Mouse (Mus musculus) MEL (cell line): ENCODE measurements at regions not wholly inside any gene's neighbourhood (a gene's known extent, or its start where the extent isn't known, plus 50 kb on each side); places are given as distances from the start of the nearest gene placed in this dataset.

ENCODE experiments used
- DNase-seq: peaks from one replicate; pipeline ENCODE4 v3.0.0; 2011; ENCODE audit warnings: low read depth, low spot score
- H3K27ac ChIP-seq: 2 replicates; pipeline ENCODE4 v1.5.1; 2012; ENCODE audit warnings: low read depth, mild to moderate bottlenecking, control low read depth, low read length, moderate library complexity; ENCODE audit not compliant: control insufficient read depth
- H3K27me3 ChIP-seq, 2 experiments: fragments of 150-350 bp in 1 of 2; sonication (generic) in 1 of 2; 2 replicates each; pipeline ENCODE4 v1.6.1; 2012; ENCODE audit warnings: low read length in 2 of 2, mild to moderate bottlenecking in 2 of 2, improper control_type of control experiment in 1 of 2, moderate library complexity in 1 of 2; ENCODE audit not compliant: insufficient read depth in 2 of 2, control insufficient read depth in 1 of 2
- H3K36me3 ChIP-seq, 2 experiments: 2 replicates each; pipeline ENCODE4 v1.6.1; 2012 to 2014; ENCODE audit warnings: low read length in 2 of 2, improper control_type of control experiment in 1 of 2, inconsistent platforms in 1 of 2, mild to moderate bottlenecking in 1 of 2; ENCODE audit not compliant: insufficient read depth in 2 of 2, control insufficient read depth in 1 of 2
- H3K4me1 ChIP-seq, 2 experiments: fragments of 150-350 bp in 1 of 2; sonication (generic) in 1 of 2; 2 replicates each; pipeline ENCODE4 v1.6.1; 2012; ENCODE audit warnings: low read length in 2 of 2, improper control_type of control experiment in 1 of 2, mild to moderate bottlenecking in 1 of 2; ENCODE audit not compliant: insufficient read depth in 2 of 2, control insufficient read depth in 1 of 2
- H3K4me3 ChIP-seq, 2 experiments: fragments of 150-350 bp in 1 of 2; sonication (generic) in 1 of 2; 2 replicates each; pipeline ENCODE4 v1.5.1; 2012; ENCODE audit warnings: low read depth in 2 of 2, low read length in 2 of 2, mild to moderate bottlenecking in 2 of 2, moderate library complexity in 2 of 2, control low read depth in 1 of 2, improper control_type of control experiment in 1 of 2; ENCODE audit not compliant: control insufficient read depth in 1 of 2, insufficient read depth in 1 of 2
- H3K79me2 ChIP-seq: 2 replicates; pipeline ENCODE4 v1.6.1; 2012; ENCODE audit warnings: mild to moderate bottlenecking, low read length, moderate library complexity; ENCODE audit not compliant: control insufficient read depth, poor library complexity, insufficient read depth
- H3K9ac ChIP-seq: 2 replicates; pipeline ENCODE4 v1.6.1; 2012; ENCODE audit warnings: low read depth, mild to moderate bottlenecking, control low read depth, low read length, moderate library complexity; ENCODE audit not compliant: control insufficient read depth, poor library complexity, severe bottlenecking
- H3K9me3 ChIP-seq: fragments of 150-350 bp; sonication (generic); replicated peaks from 2 replicates; pipeline ENCODE4 v1.6.1; 2012; ENCODE audit warnings: mild to moderate bottlenecking, low read length, improper control_type of control experiment, moderate library complexity; ENCODE audit not compliant: insufficient read depth
- ELF1 ChIP-seq: IDR thresholded peaks from 2 replicates; pipeline ENCODE4 v1.6.1; 2014; ENCODE audit warnings: low read depth, mild to moderate bottlenecking, inconsistent platforms, low read length, improper control_type of control experiment, moderate library complexity
- ETS1 ChIP-seq: IDR thresholded peaks from 2 replicates; pipeline ENCODE4 v1.6.1; 2012; ENCODE audit warnings: low read depth, mild to moderate bottlenecking, inconsistent platforms, low read length, improper control_type of control experiment, moderate library complexity
- GABPA ChIP-seq: IDR thresholded peaks from 2 replicates; pipeline ENCODE4 v1.6.1; 2012; ENCODE audit warnings: low read depth, mild to moderate bottlenecking, inconsistent platforms, low read length, improper control_type of control experiment, moderate library complexity
- GATA1 ChIP-seq: IDR thresholded peaks from 2 replicates; pipeline ENCODE4 v1.6.1; 2011; ENCODE audit warnings: low read depth, low read length, improper control_type of control experiment
- HCFC1 ChIP-seq: IDR thresholded peaks from 2 replicates; pipeline ENCODE4 v1.6.1; 2012; ENCODE audit warnings: low read depth, mild to moderate bottlenecking, inconsistent platforms, low read length, improper control_type of control experiment, moderate library complexity
- JUND ChIP-seq: IDR thresholded peaks from 2 replicates; pipeline ENCODE4 v1.6.1; 2011; ENCODE audit warnings: low read depth, mild to moderate bottlenecking, improper control_type of control experiment, low read length
- MXI1 ChIP-seq: IDR thresholded peaks from 2 replicates; pipeline ENCODE4 v1.6.1; 2011; ENCODE audit warnings: mild to moderate bottlenecking, low read depth, low read length, improper control_type of control experiment
- NRF1 ChIP-seq: IDR thresholded peaks from 2 replicates; pipeline ENCODE4 v1.6.1; 2014; ENCODE audit warnings: low read depth, mild to moderate bottlenecking, inconsistent platforms, low read length, improper control_type of control experiment, moderate library complexity; ENCODE audit not compliant: poor library complexity, insufficient read depth, severe bottlenecking
- POLR2AphosphoS2 ChIP-seq: IDR thresholded peaks from 2 replicates; pipeline ENCODE4 v1.6.1; 2011; ENCODE audit warnings: low read length, improper control_type of control experiment
- RCOR1 ChIP-seq: IDR thresholded peaks from 2 replicates; pipeline ENCODE4 v1.6.1; 2012; ENCODE audit warnings: low read depth, mild to moderate bottlenecking, inconsistent platforms, low read length, improper control_type of control experiment
- SMC3 ChIP-seq: IDR thresholded peaks from 2 replicates; pipeline ENCODE4 v1.6.1; 2011; ENCODE audit warnings: low read depth, low read length, improper control_type of control experiment
- TAL1 ChIP-seq: IDR thresholded peaks from 2 replicates; pipeline ENCODE4 v1.6.1; 2012; ENCODE audit warnings: mild to moderate bottlenecking, inconsistent platforms, low read length, moderate library complexity, mixed read lengths
- TBP ChIP-seq: IDR thresholded peaks from 2 replicates; pipeline ENCODE4 v1.8.0; 2011; ENCODE audit warnings: low read depth, low read length, improper control_type of control experiment
- TCF12 ChIP-seq: IDR thresholded peaks from 2 replicates; pipeline ENCODE4 v1.6.1; 2014; ENCODE audit warnings: low read depth, mild to moderate bottlenecking, inconsistent platforms, low read length, improper control_type of control experiment, moderate library complexity
- UBTF ChIP-seq: IDR thresholded peaks from 2 replicates; pipeline ENCODE4 v1.6.1; 2012; ENCODE audit warnings: low read depth, mild to moderate bottlenecking, inconsistent platforms, low read length, improper control_type of control experiment, moderate library complexity, borderline replicate concordance; ENCODE audit not compliant: insufficient read depth
- USF2 ChIP-seq, 2 experiments: IDR thresholded peaks; 2 replicates each; pipeline ENCODE4 v1.6.1; 2011 to 2012; ENCODE audit warnings: improper control_type of control experiment in 2 of 2, low read length in 2 of 2, borderline replicate concordance in 1 of 2, inconsistent platforms in 1 of 2, low read depth in 1 of 2, mild to moderate bottlenecking in 1 of 2; ENCODE audit not compliant: insufficient read depth in 1 of 2
- ZMIZ1 ChIP-seq: IDR thresholded peaks from 2 replicates; pipeline ENCODE4 v1.6.1; 2012; ENCODE audit warnings: low read depth, mild to moderate bottlenecking, inconsistent platforms, low read length, improper control_type of control experiment, moderate library complexity

DNA sequence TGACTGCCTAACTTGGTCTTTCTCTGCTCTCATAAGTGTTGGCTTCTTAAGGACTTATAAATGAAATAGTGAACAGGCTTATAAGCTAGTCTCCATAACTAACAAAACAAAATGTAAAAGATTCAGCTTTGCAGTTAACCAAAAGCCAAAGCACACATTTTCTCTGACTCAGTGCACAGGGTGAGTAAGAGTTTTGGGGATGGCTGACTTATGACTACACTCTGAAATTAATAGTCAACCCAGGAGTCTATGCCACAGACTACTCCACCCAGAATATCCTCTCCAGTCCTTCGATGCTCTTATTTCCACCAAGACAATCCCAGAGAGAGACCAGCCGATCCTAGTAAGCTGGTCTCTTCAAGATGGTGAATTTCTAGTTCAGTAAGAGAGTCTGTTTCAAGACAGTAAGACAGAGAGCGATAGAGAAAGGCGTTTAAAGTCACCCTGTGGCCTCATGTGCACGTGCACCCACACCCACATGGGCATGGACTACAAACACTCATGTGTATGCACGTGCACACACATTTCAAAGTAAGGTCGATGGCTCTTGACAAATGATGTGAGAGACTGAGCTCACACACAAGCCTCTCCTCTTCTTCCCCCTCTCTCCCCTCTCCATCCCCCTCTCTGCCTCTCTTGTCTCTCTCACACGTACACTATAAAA is 351.2 kb upstream of the Pmfbp1 start:
- Histone ChIP-seq H3K27me3 (no peaks in the 10 kb centered on the region), H3K79me2 (no peaks in the 10 kb centered on the region), H3K4me1 (no peaks in the 10 kb centered on the region), H3K9ac (no peak overlapping the region), H3K36me3 (no peaks in the 10 kb centered on the region), H3K27ac (no peak overlapping the region), H3K9me3 (no peaks in the 10 kb centered on the region), H3K4me3 (no peak overlapping the region)
- TF ChIP-seq TBP (no peak), TAL1 (no peak), HCFC1 (no peak), USF2 (IDR thresholded peaks at IDR 0.05; ENCODE audit: borderline replicate concordance in 1 of 2, insufficient read depth in 1 of 2, low read depth in 1 of 2, low read length in 2 of 2) (no peak), ZMIZ1 (no peak), ELF1 (no peak), GATA1 (no peak)
- no peak for DNase-seq

DNA sequence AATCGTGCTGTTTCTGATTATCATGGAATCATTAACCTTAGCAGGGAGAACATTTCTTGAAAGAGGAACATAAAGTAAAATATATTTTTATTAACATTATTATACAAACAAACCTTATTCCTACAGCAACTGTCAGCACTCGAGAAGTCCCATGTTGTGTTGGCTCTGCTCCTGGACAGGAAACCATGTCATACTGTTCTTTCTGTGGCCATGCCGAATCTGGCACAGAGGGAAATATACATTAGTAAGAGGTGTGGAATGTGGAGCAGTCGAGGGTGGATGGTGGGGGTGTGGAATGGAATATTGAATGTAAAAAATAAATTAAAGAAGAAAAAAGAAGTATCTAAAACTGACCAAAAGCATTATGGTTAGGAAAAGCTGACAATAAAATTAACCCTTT is 342.1 kb upstream of the Pmfbp1 start:
- H3K9ac ChIP-seq = no peak overlapping the region
- H3K27me3 ChIP-seq = no peaks in the 10 kb centered on the region
- no peaks in the 10 kb centered on the region for H3K4me1 ChIP-seq
- TF ChIP-seq MXI1 = no peak
- TF ChIP-seq NRF1 = no peak
- no peak for TF ChIP-seq ETS1
- no peak for TF ChIP-seq GATA1
- no peak for TF ChIP-seq JUND
- no peak for TF ChIP-seq ZMIZ1
- no peak for TF ChIP-seq POLR2AphosphoS2
- no peak for TF ChIP-seq GABPA
- no peak for TF ChIP-seq TCF12
- no peak for TF ChIP-seq USF2 (IDR thresholded peaks at IDR 0.05; ENCODE audit: borderline replicate concordance in 1 of 2, insufficient read depth in 1 of 2, low read depth in 1 of 2, low read length in 2 of 2)
- TF ChIP-seq HCFC1 = no peak
- TF ChIP-seq UBTF = no peak
- no peak for TF ChIP-seq SMC3
- TF ChIP-seq RCOR1 = no peak
- no peaks in the 10 kb centered on the region for H3K79me2 ChIP-seq
- no peak for DNase-seq
- no peak overlapping the region for H3K4me3 ChIP-seq
- H3K27ac ChIP-seq = no peak overlapping the region
- no peaks in the 10 kb centered on the region for H3K36me3 ChIP-seq
- no peaks in the 10 kb centered on the region for H3K9me3 ChIP-seq
